Mouse (Mus musculus) heart, embryonic 16.5 days (tissue): Measurements from ENCODE around the gene Mllt6. TPM values are rescaled to one million over a fixed set of nuclear protein-coding genes. Genes with fewer than 3 reads are reported as not detected.

ENCODE experiments used
- ATAC-seq: fragments of 200-750 bp; cut with Nextera tagmentation; replicated peaks from 2 replicates; pipeline ENCODE4 v1.8.0; 2017; ENCODE audit warnings: moderate number of reproducible peaks; ENCODE audit not compliant: insufficient read depth, low FRiP score; ENCODE audit errors: extremely low read depth
- H3K27ac ChIP-seq: fragments of 300-500 bp; sonication (generic); 2 replicates; pipeline ENCODE4 v1.5.1; 2014; ENCODE audit warnings: mild to moderate bottlenecking, low read length, control low read depth, moderate library complexity
- H3K27me3 ChIP-seq: fragments of 300-500 bp; sonication (generic); 2 replicates; pipeline ENCODE4 v1.6.1; 2014; ENCODE audit warnings: low read length, mixed read lengths; ENCODE audit not compliant: control insufficient read depth, insufficient read depth
- H3K36me3 ChIP-seq: fragments of 300-500 bp; sonication (generic); 2 replicates; pipeline ENCODE4 v1.6.1; 2014; ENCODE audit not compliant: control insufficient read depth, insufficient read depth
- H3K4me1 ChIP-seq: fragments of 300-500 bp; sonication (generic); 2 replicates; pipeline ENCODE4 v1.6.1; 2014; ENCODE audit warnings: low read length, mixed read lengths; ENCODE audit not compliant: control insufficient read depth, insufficient read depth
- H3K4me2 ChIP-seq: fragments of 300-500 bp; sonication (generic); 2 replicates; pipeline ENCODE4 v1.6.1; 2014; ENCODE audit warnings: low read depth, mild to moderate bottlenecking, control low read depth, low read length
- H3K4me3 ChIP-seq: fragments of 300-500 bp; sonication (generic); 2 replicates; pipeline ENCODE4 v1.5.1; 2014; ENCODE audit warnings: mild to moderate bottlenecking, control low read depth, low read length
- H3K9ac ChIP-seq: fragments of 300-500 bp; sonication (generic); 2 replicates; pipeline ENCODE4 v1.6.1; 2014; ENCODE audit warnings: low read length, control low read depth
- H3K9me3 ChIP-seq: fragments of 300-500 bp; sonication (generic); replicated peaks from 2 replicates; pipeline ENCODE4 v1.6.1; 2016; ENCODE audit warnings: low read length; ENCODE audit not compliant: control insufficient read depth
- WGBS: fragments of 180-500 bp; shearing (Covaris S2); extraction: QIAGEN DNeasy Blood & Tissue Kit; methylation state at CpG from one replicate; pipeline ENCODE4 v1.1.7; 2014; 5-methylcytosine and 5-hydroxymethylcytosine counted together
- polyA plus RNA-seq: library from polyadenylated mRNA; unstranded; fragments of >200 nt; fragmentation: Nextera tagmentation; extraction: Ambion mirVana; gene quantifications from 2 replicates; pipeline ENCODE4 v1.2.1, GENCODE M21; 2015

The Mllt6 gene
- polyA plus RNA-seq, 1 experiment from 2014 or later = 2.1 TPM

DNA sequence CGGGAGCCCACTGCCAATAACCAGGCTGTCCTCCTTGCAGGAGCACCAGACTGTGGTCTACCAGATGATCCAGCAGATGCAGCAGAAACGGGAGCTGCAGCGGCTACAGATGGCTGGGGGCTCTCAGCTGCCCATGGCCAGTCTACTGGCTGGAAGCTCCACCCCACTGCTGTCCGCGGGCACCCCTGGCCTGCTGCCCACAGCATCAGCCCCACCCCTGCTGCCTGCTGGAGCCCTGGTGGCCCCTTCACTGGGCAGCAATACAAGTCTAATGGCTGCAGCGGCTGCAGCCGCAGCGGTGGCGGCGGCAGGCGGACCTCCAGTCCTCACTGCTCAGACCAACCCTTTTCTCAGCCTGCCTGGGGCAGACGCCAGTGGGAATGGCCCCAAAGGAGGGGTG, 17.2 kb downstream of the Mllt6 start:
- H3K4me2 ChIP-seq = no peak overlapping the region
- peaks cover 29% of the 10 kb centered on the region for H3K36me3 ChIP-seq
- peaks cover 16% of the 10 kb centered on the region for H3K4me1 ChIP-seq
- 51% methylated on average over 12 of the region's 12 CpGs for WGBS
- peak; percentile 59 for ATAC-seq
- H3K9me3 ChIP-seq = no peaks in the 10 kb centered on the region
- peak overlapping the region; percentile 54 for H3K27ac ChIP-seq
- H3K27me3 ChIP-seq = no peaks in the 10 kb centered on the region
- peak overlapping the region; percentile 50 for H3K9ac ChIP-seq
- H3K4me3 ChIP-seq = no peak overlapping the region

DNA sequence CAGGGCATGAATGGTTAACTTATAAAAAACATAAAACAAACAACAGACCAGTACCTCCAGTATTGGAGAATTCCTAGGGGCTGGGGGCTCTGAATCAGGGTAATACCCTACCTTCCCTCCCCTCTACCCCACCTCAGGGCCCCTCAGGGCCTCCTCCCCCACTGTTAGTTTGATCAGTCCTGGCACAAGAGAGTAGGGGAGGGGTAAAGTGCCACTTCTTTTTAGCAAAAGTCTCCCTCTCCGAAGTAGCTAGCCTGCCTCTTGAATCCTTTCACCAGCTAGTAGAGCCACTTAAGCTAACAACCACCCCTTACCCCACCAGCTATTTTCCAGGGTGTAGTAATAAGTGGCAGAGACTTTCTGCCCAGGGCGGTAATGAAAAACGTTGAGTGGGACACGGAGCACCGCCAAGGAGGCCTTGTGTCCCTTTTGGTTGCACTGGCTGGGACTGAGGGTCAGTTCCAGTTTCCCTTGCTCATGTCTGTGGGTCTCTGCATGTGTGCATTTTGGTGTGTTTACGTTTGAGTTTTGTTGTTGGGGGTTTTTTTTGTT, 19.4 kb downstream of the Mllt6 start:
- no peaks in the 10 kb centered on the region for H3K27me3 ChIP-seq
- H3K4me2 ChIP-seq = no peak overlapping the region
- ATAC-seq = no peak
- WGBS = 72% methylated on average over 6 of the region's 6 CpGs
- H3K36me3 ChIP-seq = peaks cover 21% of the 10 kb centered on the region
- H3K9ac ChIP-seq = no peak overlapping the region
- H3K27ac ChIP-seq = no peak overlapping the region
- H3K4me3 ChIP-seq = no peak overlapping the region
- peaks cover 32% of the 10 kb centered on the region for H3K4me1 ChIP-seq
- H3K9me3 ChIP-seq = no peaks in the 10 kb centered on the region

DNA sequence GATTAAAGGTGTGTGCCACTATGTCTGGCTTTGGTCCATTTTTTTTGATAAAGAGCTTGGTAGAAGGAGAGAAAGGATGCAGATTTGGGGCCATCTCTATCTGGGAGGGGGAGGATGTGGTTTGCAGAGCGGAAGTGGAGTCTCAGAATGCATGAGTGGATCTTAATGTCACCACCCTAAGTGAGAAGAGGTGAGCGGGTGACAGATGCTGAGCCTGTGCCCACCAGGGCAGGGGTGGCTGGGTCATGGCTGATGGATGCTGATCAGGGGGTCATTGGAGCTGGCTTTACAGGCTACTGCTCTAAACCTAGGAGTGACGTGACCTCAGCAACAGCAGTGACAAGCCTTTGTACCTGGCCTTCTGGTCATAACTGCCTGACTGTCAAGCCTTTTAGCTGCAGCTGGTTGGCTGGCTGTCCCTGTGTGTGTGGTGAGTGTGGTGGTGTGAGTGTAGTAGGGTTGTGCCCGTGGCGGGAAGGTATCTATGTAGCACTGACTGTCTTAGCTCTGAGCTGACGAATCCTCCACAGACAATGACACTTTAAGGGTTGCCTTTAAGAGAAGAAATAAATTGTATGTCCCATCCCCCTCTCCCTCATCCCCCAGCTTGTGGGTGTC, 21.0 kb downstream of the Mllt6 start:
- Histone ChIP-seq H3K27me3 (no peaks in the 10 kb centered on the region), H3K4me3 (no peak overlapping the region), H3K36me3 (peaks cover 21% of the 10 kb centered on the region), H3K4me2 (no peak overlapping the region), H3K4me1 (peaks cover 32% of the 10 kb centered on the region), H3K27ac (peak overlapping the region; percentile 40; the same call in 1 of the 2 replicates), H3K9me3 (no peaks in the 10 kb centered on the region), H3K9ac (no peak overlapping the region)
- 75% methylated on average over 6 of the region's 6 CpGs for WGBS
- no peak for ATAC-seq

DNA sequence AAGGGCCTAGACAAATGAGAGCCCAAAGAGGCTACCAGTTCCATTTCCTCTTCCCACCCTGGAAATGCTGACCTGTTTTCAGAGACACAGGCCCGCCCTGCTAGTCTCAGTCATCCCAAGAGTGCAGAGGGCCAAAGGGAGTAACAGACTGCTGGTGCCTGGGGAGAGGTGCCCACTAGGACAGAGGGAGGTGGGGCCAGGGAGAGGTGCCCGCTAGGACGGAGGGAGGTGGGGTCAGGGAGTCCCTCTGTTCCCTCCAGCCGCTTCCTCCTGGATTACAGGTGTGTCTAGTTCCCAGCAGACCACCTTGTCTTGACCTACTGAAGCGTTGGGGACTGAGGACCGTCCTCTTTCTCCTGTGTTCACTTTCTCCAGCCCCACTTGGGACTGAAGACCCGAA, 21.6 kb downstream of the Mllt6 start:
- H3K27ac ChIP-seq = peak overlapping the region; percentile 79
- peaks cover 32% of the 10 kb centered on the region for H3K4me1 ChIP-seq
- peaks cover 18% of the 10 kb centered on the region for H3K36me3 ChIP-seq
- no peaks in the 10 kb centered on the region for H3K9me3 ChIP-seq
- no peaks in the 10 kb centered on the region for H3K27me3 ChIP-seq
- WGBS = 43% methylated on average over 7 of the region's 7 CpGs
- no peak overlapping the region for H3K4me2 ChIP-seq
- H3K9ac ChIP-seq = no peak overlapping the region
- H3K4me3 ChIP-seq = no peak overlapping the region
- ATAC-seq = no peak

DNA sequence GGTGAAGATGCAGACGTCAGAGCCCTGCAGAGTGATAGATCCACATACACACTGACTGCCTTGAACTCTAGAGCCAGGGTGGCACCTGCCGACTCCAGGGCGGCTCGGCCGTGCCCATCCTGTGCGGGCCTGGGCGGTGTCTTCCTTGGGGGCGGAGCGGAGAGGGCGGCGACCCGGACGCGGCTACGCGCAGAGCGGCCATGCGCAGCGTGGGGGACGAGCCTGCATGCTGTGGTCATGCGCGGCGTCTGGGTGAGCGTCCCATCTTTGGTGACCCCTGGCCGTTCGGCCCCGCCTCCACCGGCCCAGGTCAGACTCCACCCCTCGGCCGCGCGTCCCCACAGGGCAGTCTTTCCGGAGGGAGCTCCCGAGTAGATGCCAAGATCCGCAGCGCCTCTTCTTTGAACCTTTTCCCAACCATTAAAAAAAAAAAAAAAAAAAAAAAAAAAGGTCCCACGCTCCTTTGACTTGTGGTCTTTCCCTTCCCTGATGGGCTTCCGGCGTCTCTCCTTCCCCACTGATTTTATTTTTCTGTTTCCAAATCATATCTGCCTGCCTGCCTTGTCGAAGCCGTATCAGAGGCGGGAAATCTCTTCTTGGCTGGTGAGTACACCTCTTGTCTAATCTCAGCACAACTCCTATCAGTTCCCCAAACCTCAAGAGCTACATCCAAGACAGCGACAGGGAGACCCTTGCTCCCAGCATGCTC, 22.6 kb downstream of the Mllt6 start, which contains the start of gene Cisd3:
Cisd3 (plus strand) TSS at position 214 of the 709 bp plus-strand sequence.
- H3K9ac ChIP-seq = peak within 1 kb of the TSS; percentile 64
- H3K9me3 ChIP-seq = no peaks in the 10 kb centered on the region
- H3K4me3 ChIP-seq = peak within 1 kb of the TSS; percentile 51
- peak; percentile 90 for ATAC-seq
- H3K4me2 ChIP-seq = peak within 1 kb of the TSS; percentile 78
- H3K27ac ChIP-seq = peak within 1 kb of the TSS; percentile 79
- peaks cover 18% of the 10 kb centered on the region for H3K36me3 ChIP-seq
- WGBS = under 1% methylated on average over 43 of the region's 43 CpGs
- H3K27me3 ChIP-seq = no peaks in the 10 kb centered on the region
- peaks cover 24% of the 10 kb centered on the region for H3K4me1 ChIP-seq

DNA sequence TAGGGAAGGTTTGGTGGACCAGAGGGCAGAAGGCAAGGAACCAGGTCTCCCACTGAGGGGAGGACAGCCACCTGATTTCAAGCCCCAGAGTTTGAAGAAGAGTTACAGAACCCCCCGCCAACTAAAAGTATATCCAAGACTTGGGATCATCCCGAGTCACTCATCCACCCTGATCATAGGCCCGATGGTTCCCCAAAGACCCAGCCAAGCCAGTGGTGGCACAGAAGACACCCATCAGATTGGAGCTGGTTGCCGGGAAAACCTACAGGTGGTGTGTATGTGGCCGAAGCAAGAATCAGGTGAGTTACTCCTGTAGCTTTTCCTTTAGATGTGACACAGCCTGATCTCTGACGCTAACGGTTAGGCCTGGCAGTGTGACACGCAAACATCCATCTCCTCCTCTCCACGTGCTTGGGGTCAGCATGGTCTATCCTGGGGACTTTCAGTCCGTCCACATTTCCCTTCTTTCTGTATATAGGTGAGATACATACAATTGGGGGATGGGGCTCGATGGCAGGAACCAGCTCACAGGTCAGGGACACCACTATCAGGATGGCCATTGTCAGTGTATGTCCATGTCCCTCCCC, 23.2 kb downstream of the Mllt6 start:
- no peaks in the 10 kb centered on the region for H3K27me3 ChIP-seq
- peak overlapping the region; percentile 51 for H3K4me3 ChIP-seq
- H3K27ac ChIP-seq = peak overlapping the region; percentile 63
- 60% methylated on average over 11 of the region's 11 CpGs for WGBS
- H3K4me2 ChIP-seq = peak overlapping the region; percentile 78
- H3K9me3 ChIP-seq = no peaks in the 10 kb centered on the region
- peak overlapping the region; percentile 64 for H3K9ac ChIP-seq
- H3K36me3 ChIP-seq = peaks cover 19% of the 10 kb centered on the region
- peaks cover 24% of the 10 kb centered on the region for H3K4me1 ChIP-seq
- no peak for ATAC-seq

DNA sequence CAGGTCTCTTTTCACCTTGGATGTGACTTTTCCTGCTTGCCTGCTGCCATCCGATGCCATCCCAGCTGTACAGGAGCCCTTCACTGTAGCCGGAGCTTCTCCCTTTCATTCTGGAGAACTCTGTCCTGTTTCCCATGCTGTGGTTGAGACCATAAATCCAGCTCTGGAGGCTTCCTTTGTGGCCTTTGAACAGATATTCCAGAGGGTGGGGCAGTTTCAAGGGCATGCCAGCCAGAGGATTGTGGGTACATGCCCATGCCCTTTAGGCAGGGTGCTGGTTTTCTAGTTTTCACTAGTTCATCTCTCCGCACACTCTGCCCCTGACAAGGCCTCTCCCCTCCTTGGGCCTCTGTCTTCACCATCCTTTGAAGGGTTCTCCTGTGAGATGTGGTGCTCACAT, 23.8 kb downstream of the Mllt6 start:
- peaks cover 20% of the 10 kb centered on the region for H3K36me3 ChIP-seq
- WGBS = 89% methylated on average over 3 of the region's 3 CpGs
- H3K27me3 ChIP-seq = no peaks in the 10 kb centered on the region
- peak overlapping the region; percentile 78 for H3K4me2 ChIP-seq
- no peak for ATAC-seq
- no peak overlapping the region for H3K4me3 ChIP-seq
- no peaks in the 10 kb centered on the region for H3K9me3 ChIP-seq
- peak overlapping the region; percentile 64; the same call in 1 of the 2 replicates for H3K9ac ChIP-seq
- peaks cover 24% of the 10 kb centered on the region for H3K4me1 ChIP-seq
- no peak overlapping the region for H3K27ac ChIP-seq

DNA sequence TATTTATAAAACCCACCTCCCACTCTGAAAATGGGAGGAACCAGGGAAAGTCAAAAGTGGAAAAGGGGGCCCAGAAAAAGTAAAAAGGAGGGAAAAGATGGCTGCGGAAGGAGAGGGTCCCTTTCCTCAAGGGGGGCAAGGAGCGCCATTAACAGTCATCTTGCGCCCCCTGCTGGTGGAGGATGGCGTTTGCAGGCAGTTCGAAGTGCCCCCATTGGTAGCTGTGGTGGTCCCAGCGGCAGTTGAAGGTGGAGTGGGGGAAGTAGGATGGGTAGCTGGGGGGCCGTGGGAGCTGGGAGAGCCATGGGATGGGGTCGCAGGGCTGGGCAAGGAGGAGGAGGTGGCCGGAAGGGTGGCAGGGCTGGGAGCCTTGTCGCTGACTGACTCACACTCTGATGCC, 26.6 kb downstream of the Mllt6 start:
- Histone ChIP-seq H3K27me3 (no peaks in the 10 kb centered on the region), H3K27ac (no peak overlapping the region), H3K4me2 (no peak overlapping the region), H3K4me1 (peaks cover 29% of the 10 kb centered on the region), H3K4me3 (no peak overlapping the region), H3K9ac (no peak overlapping the region), H3K36me3 (peaks cover 29% of the 10 kb centered on the region), H3K9me3 (no peaks in the 10 kb centered on the region)
- WGBS = 21% methylated on average over 10 of the region's 10 CpGs
- no peak for ATAC-seq

DNA sequence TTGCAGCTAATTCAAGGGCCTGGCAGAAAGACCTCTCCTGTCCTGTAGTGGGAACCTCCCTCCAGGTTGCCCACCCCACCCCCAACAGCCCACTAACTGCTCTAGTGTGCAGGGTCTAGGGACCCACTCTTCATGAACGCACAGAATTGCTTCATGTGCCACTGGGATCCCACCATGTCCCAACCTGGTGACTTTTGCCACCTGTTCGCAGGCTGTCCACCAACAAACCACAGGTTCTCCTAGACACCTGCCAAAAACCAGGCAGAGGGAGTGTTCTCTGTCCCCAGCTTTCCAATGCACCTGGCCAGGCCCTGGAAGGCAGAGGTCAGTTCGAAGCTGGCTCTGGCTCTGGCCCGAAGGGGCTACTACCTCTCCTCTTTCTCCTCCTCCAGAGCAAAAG, 31.2 kb downstream of the Mllt6 start:
- H3K4me1 ChIP-seq = peaks cover 42% of the 10 kb centered on the region
- no peak overlapping the region for H3K4me3 ChIP-seq
- no peak for ATAC-seq
- no peaks in the 10 kb centered on the region for H3K9me3 ChIP-seq
- peak overlapping the region; percentile 50 for H3K4me2 ChIP-seq
- 78% methylated on average over 4 of the region's 4 CpGs for WGBS
- H3K9ac ChIP-seq = peak overlapping the region; percentile 2
- peak overlapping the region; percentile 93 for H3K27ac ChIP-seq
- H3K27me3 ChIP-seq = no peaks in the 10 kb centered on the region
- H3K36me3 ChIP-seq = peaks cover 29% of the 10 kb centered on the region
